Mouse (Mus musculus) skeletal muscle tissue, adult 2 months (tissue): ENCODE results near the gene Per2.

Source experiments
- DNase-seq: peaks from one replicate; pipeline ENCODE4 v3.0.0-alpha.2; 2012; ENCODE audit warnings: low read depth, low spot score

Gene Per2

GRCm38 (mm10) chr1:91390369-91390768 is 68.8 kb downstream of the Per2 start:
- DNase-seq, result no peak

GRCm38 (mm10) chr1:91381091-91381471 is 78.0 kb downstream of the Per2 start:
- no peak for DNase-seq

GRCm38 (mm10) chr1:91380453-91381090 is 78.6 kb downstream of the Per2 start:
- peak; percentile 68 for DNase-seq

- DNase-seq, result peak; percentile 60
Observed at GRCm38 (mm10) chr1:91373414-91373835, 85.7 kb downstream of the Per2 start.

GRCm38 (mm10) chr1:91370055-91370454 is 89.1 kb downstream of the Per2 start:
- no peak for DNase-seq

GRCm38 (mm10) chr1:91369408-91369807 is 89.7 kb downstream of the Per2 start:
- DNase-seq, result no peak

DNA sequence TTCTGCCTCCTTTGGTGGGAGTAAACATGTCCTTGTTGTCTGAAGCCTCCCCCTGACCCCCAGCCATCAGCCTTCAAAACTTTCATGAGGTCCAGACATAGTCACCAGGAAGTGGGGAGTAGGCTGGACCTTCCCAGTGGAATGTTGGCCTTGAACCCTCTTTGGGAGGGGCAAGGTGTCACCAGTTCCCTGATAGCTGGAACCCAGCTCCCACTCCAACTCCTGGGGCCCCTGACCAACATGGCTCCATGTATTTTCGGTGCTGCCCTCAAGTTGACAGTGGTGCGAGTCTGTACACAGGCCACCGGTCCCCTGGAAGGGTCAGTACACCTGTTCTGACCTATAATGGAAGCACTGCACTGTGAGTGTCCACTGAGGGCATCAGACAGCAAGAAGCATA is 91.8 kb downstream of the Per2 start:
- no peak for DNase-seq

DNA sequence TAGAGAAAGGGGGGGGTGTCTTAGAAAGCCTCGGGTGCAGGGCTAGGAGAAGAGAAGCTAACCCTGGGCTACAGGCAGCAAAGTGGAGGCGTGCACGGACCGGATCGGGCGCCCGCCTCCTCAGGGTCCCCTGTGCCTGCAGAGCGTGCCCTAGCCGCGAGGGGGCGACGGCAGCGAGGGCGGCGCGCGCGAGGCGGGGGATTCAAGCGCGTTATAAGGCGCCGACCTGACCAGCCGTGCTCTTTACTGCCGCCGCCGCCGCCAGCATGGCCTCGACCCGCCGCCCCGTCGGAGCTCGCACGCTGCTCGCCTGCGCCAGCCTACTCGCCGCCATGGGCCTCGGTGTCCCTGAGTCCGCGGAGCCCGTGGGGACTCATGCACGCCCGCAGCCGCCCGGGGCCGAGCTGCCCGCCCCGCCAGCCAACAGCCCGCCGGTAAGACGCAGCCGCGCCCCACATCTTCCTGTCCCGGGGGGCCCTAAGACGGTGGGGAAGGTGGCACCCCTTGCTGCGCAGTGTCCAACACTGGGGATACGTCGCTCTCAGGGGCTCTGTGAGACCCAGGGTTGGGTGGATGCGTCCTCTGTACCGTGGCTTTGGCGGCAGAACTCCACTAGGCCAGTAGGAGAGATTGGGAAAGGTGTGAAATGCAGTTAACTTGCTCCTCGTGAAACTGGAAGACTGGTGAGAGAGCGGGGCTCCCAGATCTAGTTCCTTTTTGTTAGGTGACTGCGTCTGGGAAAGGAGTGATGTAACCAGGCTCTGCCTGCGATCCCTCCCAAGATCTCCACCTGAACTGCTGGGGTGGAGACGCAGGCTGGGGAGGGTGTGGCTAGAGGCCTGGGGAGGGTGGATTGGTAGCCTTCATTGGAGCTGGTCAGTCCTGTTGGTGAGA is 92.7 kb downstream of the Per2 start, which contains the start of gene Erfe:
Gene Erfe, plus strand, starts transcription at position 216 of the 894 bp plus-strand sequence.
- no peak for DNase-seq
